Mouse (Mus musculus) heart, embryonic 14.5 days (tissue): ENCODE data around the gene Lrch3. TPM values are rescaled to one million over a fixed set of nuclear protein-coding genes. Genes with fewer than 3 reads are reported as not detected.
"Not testable (repeated sequence)": the region's sequence is repeated elsewhere in the genome, so short reads cannot be mapped to it uniquely, and the experiment has no call there.

Experiments
- ATAC-seq: fragments of 200-750 bp; cut with Nextera tagmentation; 2 replicates; pipeline ENCODE4 v1.8.0; 2017; ENCODE audit warnings: low read depth, moderate TSS enrichment; ENCODE audit not compliant: insufficient number of reproducible peaks, insufficient read depth, low FRiP score
- H3K27ac ChIP-seq, 2 experiments: fragments of 200-500 bp in 1 of 2; fragments of 300-500 bp in 1 of 2; sonication (generic) in 1 of 2; replicated peaks in 1 of 2; 2 replicates each; pipeline ENCODE4 v1.5.1; 2012 to 2014; ENCODE audit warnings: low read depth in 2 of 2, low read length in 2 of 2, control low read depth in 1 of 2, mild to moderate bottlenecking in 1 of 2, mixed read lengths in 1 of 2; ENCODE audit not compliant: control insufficient read depth in 1 of 2, insufficient read depth in 1 of 2
- H3K27me3 ChIP-seq: fragments of 300-500 bp; sonication (generic); 2 replicates; pipeline ENCODE4 v1.6.1; 2014; ENCODE audit warnings: mild to moderate bottlenecking, low read length, control low read depth; ENCODE audit not compliant: control insufficient read depth, insufficient read depth
- H3K36me3 ChIP-seq: fragments of 300-500 bp; sonication (generic); 2 replicates; pipeline ENCODE4 v1.6.1; 2014; ENCODE audit warnings: mild to moderate bottlenecking, control low read depth, low read length, mixed read lengths; ENCODE audit not compliant: control insufficient read depth, insufficient read depth
- H3K4me1 ChIP-seq, 2 experiments: fragments of 200-500 bp in 1 of 2; fragments of 300-500 bp in 1 of 2; sonication (generic) in 1 of 2; 2 replicates each; pipeline ENCODE4 v1.6.1; 2012 to 2014; ENCODE audit warnings: low read length in 2 of 2, control low read depth in 1 of 2, mixed read lengths in 1 of 2; ENCODE audit not compliant: control insufficient read depth in 2 of 2, insufficient read depth in 2 of 2
- H3K4me2 ChIP-seq: fragments of 300-500 bp; sonication (generic); 2 replicates; pipeline ENCODE4 v1.6.1; 2014; ENCODE audit warnings: mild to moderate bottlenecking, low read length
- H3K4me3 ChIP-seq, 2 experiments: fragments of 200-500 bp in 1 of 2; fragments of 300-500 bp in 1 of 2; sonication (generic) in 1 of 2; 2 replicates each; pipeline ENCODE4 v1.5.1; 2012 to 2014; ENCODE audit warnings: low read length in 2 of 2, mild to moderate bottlenecking in 2 of 2, control low read depth in 1 of 2, low read depth in 1 of 2, moderate library complexity in 1 of 2; ENCODE audit not compliant: control insufficient read depth in 1 of 2, insufficient read depth in 1 of 2
- H3K9ac ChIP-seq: fragments of 300-500 bp; sonication (generic); 2 replicates; pipeline ENCODE4 v1.6.1; 2014; ENCODE audit warnings: mild to moderate bottlenecking, low read length
- H3K9me3 ChIP-seq: fragments of 300-500 bp; sonication (generic); 2 replicates; pipeline ENCODE4 v1.6.1; 2016; ENCODE audit warnings: low read length, control low read depth; ENCODE audit not compliant: control insufficient read depth
- whole genome bisulfite sequencing: fragments of 180-500 bp; shearing (Covaris S2); extraction: QIAGEN DNeasy Blood & Tissue Kit; methylation state at CpG from one replicate; pipeline ENCODE4 v1.1.7; 2014; 5-methylcytosine and 5-hydroxymethylcytosine counted together
- polyA plus RNA-seq: library from polyadenylated mRNA; unstranded; fragments of >200 nt; fragmentation: Nextera tagmentation; extraction: Ambion mirVana; gene quantifications from 2 replicates; pipeline ENCODE4 v1.2.1, GENCODE M21; 2014

Gene Lrch3
- polyA plus RNA-seq, 1 experiment from 2014 or later: 25.4 TPM

- no peaks in the 10 kb centered on the region for H3K27me3 ChIP-seq
- peaks cover 2 to 6% of the 10 kb centered on the region in 2 experiments; a peak in 2 of 4 replicates for H3K4me1 ChIP-seq
- peak overlapping the region; percentile 76 for H3K4me2 ChIP-seq
- H3K36me3 ChIP-seq: peaks cover 3% of the 10 kb centered on the region; the same call in 1 of the 2 replicates
- H3K9ac ChIP-seq: peak overlapping the region; percentile 98; the same call in 1 of the 2 replicates
- ATAC-seq: no peak
- 70% methylated on average over 9 of the region's 9 CpGs for WGBS
- peak overlapping the region; percentile 13 to 99; a peak in 3 of 4 replicates for H3K4me3 ChIP-seq
- H3K9me3 ChIP-seq: no peaks in the 10 kb centered on the region
- H3K27ac ChIP-seq: no peak overlapping the region
Measured at GRCm38 (mm10) chr16:32915292-32916068, 1.6 kb downstream of the Lrch3 start.

- H3K9ac ChIP-seq, H3K4me1 ChIP-seq, H3K27me3 ChIP-seq, H3K27ac ChIP-seq, H3K9me3 ChIP-seq, ATAC-seq, H3K4me3 ChIP-seq, H3K4me2 ChIP-seq: not testable (repeated sequence)
- WGBS: 93% methylated on average over 9 of the region's 9 CpGs
- peaks cover 12% of the 10 kb centered on the region; the same call in 1 of the 2 replicates for H3K36me3 ChIP-seq
Measured at GRCm38 (mm10) chr16:32926629-32927028, 12.7 kb downstream of the Lrch3 start.

- Histone ChIP-seq H3K9ac (no peak overlapping the region), H3K4me3 (no peak overlapping the region), H3K9me3 (no peaks in the 10 kb centered on the region), H3K27me3 (no peaks in the 10 kb centered on the region), H3K4me2 (no peak overlapping the region), H3K4me1 (no peaks in the 10 kb centered on the region), H3K36me3 (peaks cover 12% of the 10 kb centered on the region; the same call in 1 of the 2 replicates), H3K27ac (no peak overlapping the region)
- 92% methylated on average over 8 of the region's 8 CpGs for WGBS
- ATAC-seq: no peak
Measured at GRCm38 (mm10) chr16:32927044-32927443, 13.1 kb downstream of the Lrch3 start.

- Histone ChIP-seq H3K9me3 (no peaks in the 10 kb centered on the region), H3K4me1 (peaks cover 0 to under 1% of the 10 kb centered on the region in 2 experiments; a peak in 2 of 4 replicates), H3K36me3 (peaks cover 8% of the 10 kb centered on the region; the same call in 1 of the 2 replicates), H3K4me2 (no peak overlapping the region), H3K27me3 (no peaks in the 10 kb centered on the region), H3K4me3 (no peak overlapping the region), H3K27ac (no peak overlapping the region), H3K9ac (no peak overlapping the region)
- 46% methylated on average over 2 of the region's 2 CpGs for WGBS
- ATAC-seq: no peak
Measured at GRCm38 (mm10) chr16:32929918-32930317, 16.0 kb downstream of the Lrch3 start.

- H3K9ac ChIP-seq: no peak overlapping the region
- H3K27me3 ChIP-seq: no peaks in the 10 kb centered on the region
- 89% methylated on average over 2 of the region's 2 CpGs for WGBS
- peaks cover 2 to 20% of the 10 kb centered on the region in 2 experiments for H3K4me1 ChIP-seq
- no peak for ATAC-seq
- H3K27ac ChIP-seq: no peak overlapping the region; a peak in 1 of 4 replicates
- H3K9me3 ChIP-seq: no peaks in the 10 kb centered on the region
- no peak overlapping the region for H3K4me3 ChIP-seq
- H3K4me2 ChIP-seq: no peak overlapping the region
- no peaks in the 10 kb centered on the region for H3K36me3 ChIP-seq
Measured at GRCm38 (mm10) chr16:32934470-32934869, 20.6 kb downstream of the Lrch3 start.

GRCm38 (mm10) chr16:32935088-32935487, 21.2 kb downstream of the Lrch3 start:
- Histone ChIP-seq H3K27ac (peak overlapping the region; percentile 25 to 52; a peak in 3 of 4 replicates), H3K27me3 (no peaks in the 10 kb centered on the region), H3K9ac (no peak overlapping the region), H3K36me3 (no peaks in the 10 kb centered on the region), H3K4me2 (no peak overlapping the region), H3K4me3 (no peak overlapping the region), H3K9me3 (no peaks in the 10 kb centered on the region), H3K4me1 (peaks cover 2 to 22% of the 10 kb centered on the region in 2 experiments)
- WGBS: 16% methylated on average over 1 of the region's 1 CpGs
- ATAC-seq: no peak

- H3K36me3 ChIP-seq: no peaks in the 10 kb centered on the region
- no peak overlapping the region for H3K27ac ChIP-seq
- WGBS: 49% methylated on average over 2 of the region's 2 CpGs
- no peak overlapping the region for H3K4me3 ChIP-seq
- no peak for ATAC-seq
- H3K9ac ChIP-seq: no peak overlapping the region
- no peaks in the 10 kb centered on the region for H3K9me3 ChIP-seq
- no peak overlapping the region for H3K4me2 ChIP-seq
- H3K27me3 ChIP-seq: no peaks in the 10 kb centered on the region
- H3K4me1 ChIP-seq: peaks cover 2 to 22% of the 10 kb centered on the region in 2 experiments
Measured at GRCm38 (mm10) chr16:32937358-32937757, 23.5 kb downstream of the Lrch3 start.
